Mouse (Mus musculus): ENCODE results near the gene Il10ra. TPM values are rescaled to one million over a fixed set of nuclear protein-coding genes. Genes with fewer than 3 reads are reported as not detected.

Il10ra gene
- polyA plus RNA-seq, 1 experiment from 2014 or later = 1.2 TPM

DNA sequence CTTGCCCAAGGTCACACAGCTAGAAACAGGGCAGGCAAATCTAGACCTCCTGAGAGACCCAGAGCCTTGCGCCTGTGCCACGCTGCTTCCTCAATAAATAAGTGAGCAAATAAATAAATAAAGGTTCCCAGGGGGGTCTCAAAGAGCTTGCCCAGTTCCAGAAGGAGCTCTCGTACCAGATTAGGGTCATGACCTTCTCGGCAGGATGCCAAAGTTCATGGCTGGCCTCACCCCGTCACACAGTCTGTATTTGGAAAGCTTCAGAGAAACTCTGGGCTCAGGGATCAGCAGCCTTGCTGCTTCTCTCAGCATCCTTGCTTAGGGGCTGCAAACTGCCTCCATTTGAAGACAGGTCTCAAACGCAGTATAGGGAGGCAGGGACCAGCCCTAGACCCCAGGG is 14.9 kb downstream of the Il10ra start:
- H3K9me3 ChIP-seq (ENCODE audit: control insufficient read depth, low read length) = no peaks in the 10 kb centered on the region

DNA sequence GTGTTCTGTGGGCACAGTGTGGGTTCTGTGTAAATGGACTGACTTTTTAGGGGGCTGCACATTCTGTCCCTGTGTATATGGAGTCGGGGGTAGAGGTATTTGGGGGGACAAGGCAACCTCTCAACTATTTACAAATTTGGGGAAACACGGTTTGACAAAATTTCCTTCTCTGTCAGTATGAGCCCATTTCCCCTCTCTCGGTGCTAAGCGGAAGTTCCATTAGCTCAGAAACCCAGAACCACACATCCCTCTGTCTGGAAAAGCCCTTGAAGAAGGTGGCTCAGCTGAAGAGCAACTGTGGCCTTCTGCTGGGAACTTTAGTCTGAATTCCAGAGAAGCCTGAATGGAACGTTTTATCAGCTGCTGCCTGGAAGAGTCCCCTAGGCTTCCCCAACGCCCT is 16.6 kb downstream of the Il10ra start:
- ATAC-seq (ENCODE audit: low read depth) (no peak), DNase-seq (ENCODE audit: low spot score) (no peak)
- no peaks in the 10 kb centered on the region for H3K9me3 ChIP-seq (ENCODE audit: control insufficient read depth, low read length)
- H3K4me3 ChIP-seq (ENCODE audit: low read depth, low read length) = no peak overlapping the region
- 80% methylated on average over 6 of the region's 6 CpGs for WGBS
- H3K36me3 ChIP-seq (ENCODE audit: control insufficient read depth, insufficient read depth, low read length) = no peaks in the 10 kb centered on the region
- no peak overlapping the region for H3K9ac ChIP-seq (ENCODE audit: low read depth, low read length)
- no peak overlapping the region for H3K4me2 ChIP-seq (ENCODE audit: low read depth, low read length)
- no peaks in the 10 kb centered on the region for H3K4me1 ChIP-seq (ENCODE audit: control insufficient read depth, insufficient read depth, low read length)
- H3K27me3 ChIP-seq (replicated peaks; ENCODE audit: control insufficient read depth, insufficient read depth, low read length) = no peaks in the 10 kb centered on the region
- H3K27ac ChIP-seq (replicated peaks; ENCODE audit: low read depth, low read length) = no peak overlapping the region

More for the DNA sequence above, 14.9 kb downstream of the Il10ra start:
- H3K36me3 ChIP-seq (ENCODE audit: control insufficient read depth, insufficient read depth, low read length) = no peaks in the 10 kb centered on the region
- WGBS = 37% methylated on average over 6 of the region's 6 CpGs
- H3K27me3 ChIP-seq (replicated peaks; ENCODE audit: control insufficient read depth, insufficient read depth, low read length) = no peaks in the 10 kb centered on the region
- no peak overlapping the region for H3K9ac ChIP-seq (ENCODE audit: low read depth, low read length)
- no peak overlapping the region for H3K4me3 ChIP-seq (ENCODE audit: low read depth, low read length)
- DNase-seq (ENCODE audit: low spot score) (no peak), ATAC-seq (ENCODE audit: low read depth) (no peak)
- no peak overlapping the region for H3K27ac ChIP-seq (replicated peaks; ENCODE audit: low read depth, low read length)
- H3K4me2 ChIP-seq (ENCODE audit: low read depth, low read length) = no peak overlapping the region
- no peaks in the 10 kb centered on the region for H3K4me1 ChIP-seq (ENCODE audit: control insufficient read depth, insufficient read depth, low read length)

DNA sequence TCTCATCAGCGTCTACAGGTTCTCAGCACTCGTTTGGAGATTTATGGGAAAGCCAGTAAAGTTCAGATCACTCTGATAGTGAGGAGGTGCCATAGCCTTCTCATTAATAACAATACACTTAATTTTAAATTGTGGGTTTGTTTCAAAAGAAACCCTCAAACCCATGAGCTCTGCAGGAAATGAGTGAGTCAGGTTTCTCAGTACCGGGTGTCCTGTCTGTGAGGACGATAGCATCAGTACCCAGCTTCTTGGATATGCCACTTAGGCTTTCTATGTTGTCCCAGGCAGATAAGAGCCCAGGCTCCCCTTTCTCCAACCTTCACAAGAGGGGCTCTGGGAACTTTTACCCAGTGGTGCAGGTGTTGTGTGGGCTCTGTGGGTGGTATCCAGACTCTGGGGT is 17.0 kb downstream of the Il10ra start:
- Histone ChIP-seq H3K4me3 (ENCODE audit: low read depth, low read length) (no peak overlapping the region), H3K36me3 (ENCODE audit: control insufficient read depth, insufficient read depth, low read length) (no peaks in the 10 kb centered on the region), H3K9me3 (ENCODE audit: control insufficient read depth, low read length) (no peaks in the 10 kb centered on the region), H3K4me2 (ENCODE audit: low read depth, low read length) (no peak overlapping the region), H3K27me3 (replicated peaks; ENCODE audit: control insufficient read depth, insufficient read depth, low read length) (no peaks in the 10 kb centered on the region), H3K27ac (replicated peaks; ENCODE audit: low read depth, low read length) (no peak overlapping the region), H3K4me1 (ENCODE audit: control insufficient read depth, insufficient read depth, low read length) (no peaks in the 10 kb centered on the region), H3K9ac (ENCODE audit: low read depth, low read length) (no peak overlapping the region)
- no peak for DNase-seq (ENCODE audit: low spot score)
- WGBS = 72% methylated on average over 4 of the region's 4 CpGs
- ATAC-seq (ENCODE audit: low read depth) = no peak

- Histone ChIP-seq H3K9ac (ENCODE audit: low read depth, low read length) (no peak overlapping the region), H3K4me2 (ENCODE audit: low read depth, low read length) (no peak overlapping the region), H3K4me1 (ENCODE audit: control insufficient read depth, insufficient read depth, low read length) (no peaks in the 10 kb centered on the region), H3K27ac (replicated peaks; ENCODE audit: low read depth, low read length) (no peak overlapping the region), H3K36me3 (ENCODE audit: control insufficient read depth, insufficient read depth, low read length) (no peaks in the 10 kb centered on the region), H3K27me3 (replicated peaks; ENCODE audit: control insufficient read depth, insufficient read depth, low read length) (no peaks in the 10 kb centered on the region), H3K4me3 (ENCODE audit: low read depth, low read length) (no peak overlapping the region), H3K9me3 (ENCODE audit: control insufficient read depth, low read length) (no peaks in the 10 kb centered on the region)
- DNase-seq (ENCODE audit: low spot score) (no peak), ATAC-seq (ENCODE audit: low read depth) (no peak)
- 64% methylated on average over 3 of the region's 3 CpGs for WGBS
Observed at GRCm38 (mm10) chr9:45251281-45251680, 17.7 kb downstream of the Il10ra start.

- Histone ChIP-seq H3K36me3 (ENCODE audit: control insufficient read depth, insufficient read depth, low read length) (no peaks in the 10 kb centered on the region), H3K9ac (ENCODE audit: low read depth, low read length) (no peak overlapping the region), H3K4me3 (ENCODE audit: low read depth, low read length) (no peak overlapping the region), H3K4me2 (ENCODE audit: low read depth, low read length) (no peak overlapping the region), H3K9me3 (ENCODE audit: control insufficient read depth, low read length) (no peaks in the 10 kb centered on the region), H3K4me1 (ENCODE audit: control insufficient read depth, insufficient read depth, low read length) (no peaks in the 10 kb centered on the region), H3K27me3 (replicated peaks; ENCODE audit: control insufficient read depth, insufficient read depth, low read length) (no peaks in the 10 kb centered on the region), H3K27ac (replicated peaks; ENCODE audit: low read depth, low read length) (no peak overlapping the region)
- WGBS = 89% methylated on average over 7 of the region's 7 CpGs
- no peak for ATAC-seq (ENCODE audit: low read depth)
- DNase-seq (ENCODE audit: low spot score) = no peak
Observed at GRCm38 (mm10) chr9:45250306-45250705, 18.6 kb downstream of the Il10ra start.

DNA sequence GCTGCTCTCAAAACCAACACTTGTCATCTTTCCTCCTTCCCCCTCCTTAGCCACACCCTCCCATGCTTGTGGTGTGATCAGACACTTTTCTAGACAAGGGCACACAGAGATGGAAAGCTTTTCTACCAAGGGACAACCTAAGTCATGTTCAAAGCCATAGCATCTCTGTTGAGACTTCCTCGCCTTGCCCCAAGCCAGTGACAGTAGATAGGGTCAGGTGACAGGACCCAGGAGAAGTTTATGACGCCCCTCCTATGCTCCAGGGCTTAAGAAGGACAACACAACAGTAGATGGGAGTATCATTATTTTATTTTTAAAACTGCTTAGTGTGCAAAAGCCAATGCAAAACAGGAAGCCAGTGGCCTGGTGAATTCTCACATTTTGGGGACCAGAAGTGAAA is 21.4 kb downstream of the Il10ra start:
- 61% methylated on average over 2 of the region's 2 CpGs for WGBS
- Histone ChIP-seq H3K4me3 (ENCODE audit: low read depth, low read length) (no peak overlapping the region), H3K4me2 (ENCODE audit: low read depth, low read length) (no peak overlapping the region), H3K27ac (replicated peaks; ENCODE audit: low read depth, low read length) (no peak overlapping the region), H3K4me1 (ENCODE audit: control insufficient read depth, insufficient read depth, low read length) (no peaks in the 10 kb centered on the region), H3K9me3 (ENCODE audit: control insufficient read depth, low read length) (no peaks in the 10 kb centered on the region), H3K36me3 (ENCODE audit: control insufficient read depth, insufficient read depth, low read length) (no peaks in the 10 kb centered on the region), H3K27me3 (replicated peaks; ENCODE audit: control insufficient read depth, insufficient read depth, low read length) (no peaks in the 10 kb centered on the region), H3K9ac (ENCODE audit: low read depth, low read length) (no peak overlapping the region)
- ATAC-seq (ENCODE audit: low read depth) (no peak), DNase-seq (ENCODE audit: low spot score) (no peak)

DNA sequence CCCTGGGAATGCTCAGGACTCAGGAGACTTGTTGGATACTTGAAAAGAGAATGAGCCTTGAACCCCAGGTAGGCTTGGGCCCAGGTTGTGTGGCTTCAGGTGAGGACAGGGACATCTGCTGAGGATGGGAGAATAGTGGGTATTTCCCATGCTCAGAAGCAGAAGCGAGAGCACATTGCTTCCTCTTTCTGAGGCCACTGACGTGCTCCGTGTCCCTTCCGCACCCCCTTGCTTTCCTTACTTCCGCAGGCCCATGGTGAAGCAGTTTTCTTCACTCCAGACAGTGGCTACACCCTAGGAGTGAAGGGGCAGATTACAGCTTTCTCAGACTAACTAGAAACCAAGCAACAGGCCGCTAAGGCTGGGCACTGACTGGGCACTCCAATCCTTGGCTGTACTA is 22.9 kb downstream of the Il10ra start:
- no peaks in the 10 kb centered on the region for H3K9me3 ChIP-seq (ENCODE audit: control insufficient read depth, low read length)
- DNase-seq (ENCODE audit: low spot score) (no peak), ATAC-seq (ENCODE audit: low read depth) (no peak)

GRCm38 (mm10) chr9:45245432-45245831 is 23.5 kb downstream of the Il10ra start:
- no peaks in the 10 kb centered on the region for H3K9me3 ChIP-seq (ENCODE audit: control insufficient read depth, low read length)
- 79% methylated on average over 1 of the region's 1 CpGs for WGBS
- no peaks in the 10 kb centered on the region for H3K36me3 ChIP-seq (ENCODE audit: control insufficient read depth, insufficient read depth, low read length)
- H3K4me1 ChIP-seq (ENCODE audit: control insufficient read depth, insufficient read depth, low read length) = no peaks in the 10 kb centered on the region
- ATAC-seq (ENCODE audit: low read depth) (no peak), DNase-seq (ENCODE audit: low spot score) (no peak)
- no peak overlapping the region for H3K27ac ChIP-seq (replicated peaks; ENCODE audit: low read depth, low read length)
- H3K4me3 ChIP-seq (ENCODE audit: low read depth, low read length) = no peak overlapping the region
- no peaks in the 10 kb centered on the region; the same call in 1 of the 2 replicates for H3K27me3 ChIP-seq (replicated peaks; ENCODE audit: control insufficient read depth, insufficient read depth, low read length)
- H3K9ac ChIP-seq (ENCODE audit: low read depth, low read length) = no peak overlapping the region
- no peak overlapping the region for H3K4me2 ChIP-seq (ENCODE audit: low read depth, low read length)

More for the DNA sequence above, 22.9 kb downstream of the Il10ra start:
- no peak overlapping the region for H3K27ac ChIP-seq (replicated peaks; ENCODE audit: low read depth, low read length)
- 93% methylated on average over 6 of the region's 6 CpGs for WGBS
- H3K4me1 ChIP-seq (ENCODE audit: control insufficient read depth, insufficient read depth, low read length) = no peaks in the 10 kb centered on the region
- H3K27me3 ChIP-seq (replicated peaks; ENCODE audit: control insufficient read depth, insufficient read depth, low read length) = no peaks in the 10 kb centered on the region
- H3K9ac ChIP-seq (ENCODE audit: low read depth, low read length) = no peak overlapping the region
- H3K4me3 ChIP-seq (ENCODE audit: low read depth, low read length) = no peak overlapping the region
- H3K4me2 ChIP-seq (ENCODE audit: low read depth, low read length) = no peak overlapping the region
- H3K36me3 ChIP-seq (ENCODE audit: control insufficient read depth, insufficient read depth, low read length) = no peaks in the 10 kb centered on the region

DNA sequence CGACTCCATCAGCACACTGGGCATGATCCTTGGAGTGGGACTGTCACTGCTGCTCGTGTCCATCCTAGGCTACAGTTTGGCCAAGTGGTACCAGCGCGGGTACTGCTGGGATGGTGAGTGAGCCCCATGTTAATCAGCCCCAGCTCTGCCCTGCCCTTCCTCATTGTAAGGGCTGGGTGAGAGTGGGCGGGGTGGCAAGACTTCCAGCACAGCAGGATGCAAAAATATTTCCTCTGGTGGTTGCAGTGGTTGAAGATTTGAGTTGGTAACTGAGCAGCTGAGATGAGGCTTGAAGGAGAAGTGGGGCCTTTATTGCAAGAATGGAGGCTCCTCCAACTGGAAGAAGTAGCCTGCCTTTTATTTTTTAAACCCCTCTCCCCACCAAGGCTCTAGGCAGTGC is 27.6 kb downstream of the Il10ra start:
- H3K4me3 ChIP-seq (ENCODE audit: low read depth, low read length) = no peak overlapping the region
- ATAC-seq (ENCODE audit: low read depth) (no peak), DNase-seq (ENCODE audit: low spot score) (no peak)
- no peak overlapping the region for H3K27ac ChIP-seq (replicated peaks; ENCODE audit: low read depth, low read length)
- H3K27me3 ChIP-seq (replicated peaks; ENCODE audit: control insufficient read depth, insufficient read depth, low read length) = no peaks in the 10 kb centered on the region; the same call in 1 of the 2 replicates
- 75% methylated on average over 5 of the region's 5 CpGs for WGBS
- H3K4me1 ChIP-seq (ENCODE audit: control insufficient read depth, insufficient read depth, low read length) = no peaks in the 10 kb centered on the region
- H3K9ac ChIP-seq (ENCODE audit: low read depth, low read length) = no peak overlapping the region
- no peak overlapping the region for H3K4me2 ChIP-seq (ENCODE audit: low read depth, low read length)
- no peaks in the 10 kb centered on the region for H3K9me3 ChIP-seq (ENCODE audit: control insufficient read depth, low read length)
- no peaks in the 10 kb centered on the region for H3K36me3 ChIP-seq (ENCODE audit: control insufficient read depth, insufficient read depth, low read length)

All from embryonic facial prominence, embryonic 14.5 days (tissue).